Mouse (Mus musculus) left cerebral cortex, postnatal 25 days (tissue): ENCODE measurements around the gene Smpd2. TPM values are rescaled to one million over a fixed set of nuclear protein-coding genes. Genes with fewer than 3 reads are reported as not detected.

ENCODE experiments used
- DNase-seq, 2 experiments: peaks; one replicate each; pipeline ENCODE4 v3.0.0; 2022; ENCODE audit warnings: low spot score in 2 of 2, mixed read lengths in 1 of 2
- intact Hi-C: fragments of 180-260 bp; cut with DNase I; formaldehyde crosslinking; loops from one replicate; pipeline ENCODE4 v1.15.1; 2025
- total RNA-seq, 2 experiments: library from RNA; stranded (reverse); gene quantifications; 2 replicates each; pipeline ENCODE4 v1.2.3; 2021

The Smpd2 gene
- total RNA-seq, 2 experiments from 2014 or later = 17.6 to 18.5 TPM

DNA sequence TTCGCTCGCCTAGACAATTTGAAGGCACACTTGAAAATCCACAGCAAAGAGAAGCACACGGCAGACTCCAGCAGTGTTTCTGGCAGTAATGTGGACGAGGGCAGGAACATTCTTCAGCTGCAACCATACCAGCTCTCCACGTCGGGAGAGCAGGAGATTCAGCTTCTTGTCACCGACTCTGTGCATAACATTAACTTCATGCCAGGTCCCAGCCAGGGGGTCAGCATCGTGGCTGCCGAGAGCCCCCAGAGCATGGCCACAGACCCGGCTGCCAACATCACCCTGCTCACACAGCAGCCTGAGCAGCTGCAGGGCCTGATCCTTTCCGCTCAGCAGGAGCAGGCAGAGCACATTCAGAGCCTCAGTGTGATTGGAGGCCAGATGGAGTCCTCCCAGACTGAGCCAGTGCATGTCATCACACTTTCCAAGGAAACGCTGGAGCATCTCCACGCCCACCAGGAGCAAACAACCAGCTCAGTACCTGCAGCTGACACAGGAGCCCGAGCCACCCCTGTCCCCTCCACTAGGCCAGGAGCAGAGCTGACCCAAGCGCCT is 25.7 kb downstream of the Smpd2 start:
- DNase-seq = no peak
- intact Hi-C loops = no loop called here

DNA sequence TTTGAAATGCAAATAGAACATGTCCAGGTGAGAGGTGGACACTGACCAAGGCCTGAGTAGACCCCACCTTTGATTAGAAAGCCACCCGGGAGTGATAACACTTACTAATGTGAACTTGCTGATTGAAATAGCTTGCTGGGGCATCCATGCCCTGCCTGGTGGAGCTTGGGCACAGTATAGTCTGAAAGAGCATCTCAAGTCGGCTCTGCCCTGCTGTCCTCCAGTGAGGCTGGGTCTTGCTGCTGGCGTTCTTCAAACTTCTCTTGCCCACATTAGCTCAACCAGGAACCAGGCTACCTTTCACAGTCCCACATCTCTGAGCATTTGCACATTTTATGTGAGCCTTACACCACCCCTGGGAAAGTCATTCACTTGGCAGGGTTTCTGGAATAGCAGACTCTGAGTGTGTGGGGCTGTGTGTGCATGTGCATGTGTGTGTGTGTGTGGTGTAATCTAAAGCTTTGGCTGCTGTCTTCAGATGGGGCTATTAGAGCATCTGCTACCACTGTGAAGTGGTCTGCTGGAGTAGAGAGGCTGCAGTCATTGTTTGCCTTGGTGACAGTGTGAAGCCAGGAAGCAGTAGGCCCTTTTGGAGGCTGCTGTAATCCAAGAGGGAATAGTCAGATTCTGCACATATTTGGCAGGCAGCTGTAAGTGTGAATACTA is 29.0 kb downstream of the Smpd2 start:
- intact Hi-C loops = no loop called here
- peak in 1 of 2 experiments; percentile 66 for DNase-seq

- DNase-seq = no peak
- intact Hi-C loops = no loop called here
These were observed 29.7 kb downstream of the Smpd2 start for GRCm38 (mm10) chr10:41460501-41460900.

DNA sequence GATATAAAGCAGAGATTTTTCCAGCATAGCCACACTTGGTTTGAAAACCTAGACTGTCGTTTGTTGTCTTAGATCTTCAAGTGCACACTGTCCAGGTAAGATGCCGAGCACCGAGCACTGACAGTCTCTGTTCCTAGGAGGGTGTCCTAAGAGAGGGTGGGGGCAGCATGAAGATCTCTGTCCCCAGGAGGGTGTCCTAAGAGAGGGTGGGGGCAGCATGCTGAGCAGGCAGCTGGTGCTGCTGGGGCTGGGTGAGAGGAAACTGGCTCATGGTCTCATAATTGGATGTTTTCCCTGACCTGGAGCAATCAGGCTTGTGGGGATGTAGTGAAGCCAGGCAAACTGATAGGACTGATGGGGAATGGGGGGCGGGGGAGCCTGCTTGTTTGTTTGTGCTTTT is 30.2 kb downstream of the Smpd2 start:
- DNase-seq = no peak
- intact Hi-C loops = loop anchor here (10.0 kb wide), 1 partner anchor 45 kb away; no protein-coding TSS in a partner anchor

- intact Hi-C loops = loop anchor here (10.0 kb wide), 1 partner anchor 52 kb away; no protein-coding TSS in a partner anchor
These were observed 37.4 kb downstream of the Smpd2 start for GRCm38 (mm10) chr10:41452791-41453190.

GRCm38 (mm10) chr10:41451656-41452055 is 38.5 kb downstream of the Smpd2 start:
- DNase-seq = no peak
- intact Hi-C loops = loop anchor here (10.0 kb wide), 1 partner anchor 53 kb away; no protein-coding TSS in a partner anchor

More at GRCm38 (mm10) chr10:41452791-41453190, 37.4 kb downstream of the Smpd2 start:
- DNase-seq = no peak

DNA sequence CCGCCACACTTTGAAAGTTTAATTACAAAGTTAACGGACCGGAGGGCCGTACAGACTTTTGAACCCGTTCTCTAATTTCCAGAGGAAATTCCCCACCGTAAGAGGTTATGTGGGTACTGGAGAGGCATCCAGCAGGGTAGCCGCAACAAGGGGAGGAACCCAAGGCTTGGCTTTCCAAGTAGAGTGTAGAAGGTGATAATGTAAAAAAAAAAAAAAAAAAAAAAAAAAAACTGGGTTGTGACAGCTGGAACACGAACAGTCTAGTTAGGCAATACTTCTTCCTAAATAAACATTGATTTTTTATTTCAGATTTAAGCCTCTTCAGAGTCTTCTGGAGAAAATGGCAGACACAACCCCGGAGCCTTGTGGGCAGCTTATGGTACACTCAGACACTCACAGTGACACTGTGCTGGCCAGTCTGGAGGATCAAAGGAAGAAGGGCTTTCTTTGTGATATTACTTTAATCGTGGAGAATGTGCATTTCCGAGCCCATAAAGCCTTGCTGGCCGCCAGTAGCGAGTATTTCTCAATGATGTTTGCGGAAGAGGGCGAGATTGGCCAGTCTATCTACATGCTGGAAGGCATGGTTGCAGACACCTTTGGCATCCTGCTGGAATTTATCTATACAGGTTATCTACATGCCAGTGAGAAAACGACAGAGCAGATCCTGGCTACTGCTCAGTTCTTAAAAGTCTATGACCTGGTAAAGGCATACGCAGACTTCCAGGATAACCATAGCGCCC is 39.2 kb downstream of the Smpd2 start:
- intact Hi-C loops = loop anchor here (10.0 kb wide), 1 partner anchor 54 kb away; no protein-coding TSS in a partner anchor
- no peak for DNase-seq

DNA sequence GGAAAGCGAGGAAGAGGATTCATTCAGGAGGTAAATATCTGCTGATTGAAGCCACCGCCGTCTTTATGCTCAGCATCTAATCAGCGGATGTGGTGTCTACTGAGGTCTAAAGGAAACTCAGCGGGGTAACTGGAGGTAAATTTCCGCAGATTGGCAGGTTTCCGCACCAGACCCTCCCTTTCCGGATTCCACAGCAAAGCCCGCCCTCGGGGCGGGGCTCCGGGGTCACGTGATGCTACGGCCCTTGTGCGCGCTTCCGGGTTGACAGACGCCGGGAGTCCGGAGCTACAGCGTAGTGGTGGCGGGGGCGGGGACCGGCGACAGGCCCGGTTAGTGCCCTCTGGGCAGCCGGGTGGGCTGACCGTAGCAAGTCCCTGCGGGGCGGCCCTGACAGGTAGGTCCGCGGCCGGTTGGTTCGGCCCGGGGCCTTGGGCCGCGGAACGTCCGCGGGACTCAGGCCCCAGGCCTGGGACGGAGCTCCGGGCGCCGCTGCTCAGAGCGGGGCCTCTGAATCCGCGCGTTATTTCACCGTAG is 40.0 kb downstream of the Smpd2 start, which contains the start of gene Zbtb24:
Zbtb24 (plus strand) TSS at position 247 of the 534 bp plus-strand sequence.
- intact Hi-C loops = loop anchor here (10.0 kb wide), 1 partner anchor 55 kb away; no protein-coding TSS in a partner anchor

GRCm38 (mm10) chr10:41449684-41450083 is 40.5 kb downstream of the Smpd2 start:
- intact Hi-C loops = loop anchor here (10.0 kb wide), 1 partner anchor 55 kb away; no protein-coding TSS in a partner anchor
- no peak for DNase-seq

More for the DNA sequence above, 40.0 kb downstream of the Smpd2 start, which contains the start of gene Zbtb24:
- DNase-seq = peak; percentile 93 to 96

GRCm38 (mm10) chr10:41448216-41448615 is 42.0 kb downstream of the Smpd2 start:
- intact Hi-C loops = no loop called here
- DNase-seq = no peak

Other genes starting within 250 kb of the Smpd2 start
- gene Fig4, start 187.1 kb downstream of the Smpd2 start, total RNA-seq = 10 to 100 TPM; 26.7 to 27.6 TPM
- gene Ak9, start 186.4 kb downstream of the Smpd2 start, total RNA-seq = under 1 TPM; 0.07 to 0.11 TPM
- gene Zbtb24, start 40.0 kb downstream of the Smpd2 start, total RNA-seq = 10 to 100 TPM; 17.4 to 20.0 TPM
- 10 to 100 TPM; 19.5 to 20.2 TPM for gene Mical1, start 14.1 kb downstream of the Smpd2 start, total RNA-seq
- gene Ppil6, start 70 bp upstream of the Smpd2 start, total RNA-seq = 1 to 10 TPM; 7.4 to 9.5 TPM
- gene Cd164, start 29.0 kb upstream of the Smpd2 start, total RNA-seq = 10 to 100 TPM; 59.5 to 61.3 TPM
- gene Ccdc162, start 226.3 kb upstream of the Smpd2 start, total RNA-seq = under 1 TPM; 0.41 to 0.92 TPM